Mouse (Mus musculus): ENCODE measurements around the gene Hes6.

Gene Hes6

GRCm38 (mm10) chr1:91456301-91456801, 42.5 kb upstream of the Hes6 start:
- no peaks in the 10 kb centered on the region for H3K9me3 ChIP-seq (ENCODE audit: low read length)
- peaks cover 56% of the 10 kb centered on the region for H3K27me3 ChIP-seq (ENCODE audit: insufficient read depth, low read length)
- H3K4me1 ChIP-seq (replicated peaks; ENCODE audit: low read depth, low read length) = peaks cover 20% of the 10 kb centered on the region
- no peaks in the 10 kb centered on the region for H3K36me3 ChIP-seq (ENCODE audit: insufficient read depth, low read length)
- no peak for TF ChIP-seq CTCF (conservative IDR thresholded peaks at IDR 0.05; ENCODE audit: low read length)
- no peak for TF ChIP-seq NANOG (IDR thresholded peaks at IDR 0.05; ENCODE audit: borderline replicate concordance, low read length)
- TF ChIP-seq POU5F1 (IDR thresholded peaks at IDR 0.05; ENCODE audit: borderline replicate concordance, low read length) = no peak
- no peak overlapping the region for H3K4me3 ChIP-seq (replicated peaks; ENCODE audit: low read length)

- no peak for TF ChIP-seq NANOG (IDR thresholded peaks at IDR 0.05; ENCODE audit: borderline replicate concordance, low read length)
- no peak for TF ChIP-seq POU5F1 (IDR thresholded peaks at IDR 0.05; ENCODE audit: borderline replicate concordance, low read length)
- no peak for TF ChIP-seq CTCF (conservative IDR thresholded peaks at IDR 0.05; ENCODE audit: low read length)
- Histone ChIP-seq H3K9me3 (ENCODE audit: low read length) (no peaks in the 10 kb centered on the region), H3K4me1 (replicated peaks; ENCODE audit: low read depth, low read length) (peaks cover 19% of the 10 kb centered on the region), H3K27me3 (ENCODE audit: insufficient read depth, low read length) (peaks cover 53% of the 10 kb centered on the region), H3K4me3 (replicated peaks; ENCODE audit: low read length) (no peak overlapping the region), H3K36me3 (ENCODE audit: insufficient read depth, low read length) (no peaks in the 10 kb centered on the region)
Observed at GRCm38 (mm10) chr1:91455661-91456161, 41.9 kb upstream of the Hes6 start.

- H3K9me3 ChIP-seq (ENCODE audit: low read length) = no peaks in the 10 kb centered on the region
- H3K36me3 ChIP-seq (ENCODE audit: insufficient read depth, low read length) = no peaks in the 10 kb centered on the region
- no peak overlapping the region for H3K4me3 ChIP-seq (replicated peaks; ENCODE audit: low read length)
- peaks cover 45% of the 10 kb centered on the region for H3K27me3 ChIP-seq (ENCODE audit: insufficient read depth, low read length)
- peaks cover 12% of the 10 kb centered on the region for H3K4me1 ChIP-seq (replicated peaks; ENCODE audit: low read depth, low read length)
- TF ChIP-seq POU5F1 (IDR thresholded peaks at IDR 0.05; ENCODE audit: borderline replicate concordance, low read length) = no peak
- no peak for TF ChIP-seq NANOG (IDR thresholded peaks at IDR 0.05; ENCODE audit: borderline replicate concordance, low read length)
Observed at GRCm38 (mm10) chr1:91454927-91455326, 41.1 kb upstream of the Hes6 start.

GRCm38 (mm10) chr1:91454366-91454765, 40.5 kb upstream of the Hes6 start:
- Histone ChIP-seq H3K4me1 (replicated peaks; ENCODE audit: low read depth, low read length) (peaks cover 8% of the 10 kb centered on the region), H3K36me3 (ENCODE audit: insufficient read depth, low read length) (no peaks in the 10 kb centered on the region), H3K4me3 (replicated peaks; ENCODE audit: low read length) (no peak overlapping the region), H3K9me3 (ENCODE audit: low read length) (no peaks in the 10 kb centered on the region), H3K27me3 (ENCODE audit: insufficient read depth, low read length) (peaks cover 41% of the 10 kb centered on the region)
- TF ChIP-seq NANOG (IDR thresholded peaks at IDR 0.05; ENCODE audit: borderline replicate concordance, low read length) = no peak
- no peak for TF ChIP-seq CTCF (conservative IDR thresholded peaks at IDR 0.05; ENCODE audit: low read length)
- no peak for TF ChIP-seq POU5F1 (IDR thresholded peaks at IDR 0.05; ENCODE audit: borderline replicate concordance, low read length)

- Histone ChIP-seq H3K36me3 (ENCODE audit: insufficient read depth, low read length) (no peaks in the 10 kb centered on the region), H3K27me3 (ENCODE audit: insufficient read depth, low read length) (peaks cover 43% of the 10 kb centered on the region), H3K9me3 (ENCODE audit: low read length) (no peaks in the 10 kb centered on the region), H3K4me3 (replicated peaks; ENCODE audit: low read length) (no peak overlapping the region), H3K4me1 (replicated peaks; ENCODE audit: low read depth, low read length) (peaks cover 8% of the 10 kb centered on the region)
- TF ChIP-seq CTCF (conservative IDR thresholded peaks at IDR 0.05; ENCODE audit: low read length) (no peak), POU5F1 (IDR thresholded peaks at IDR 0.05; ENCODE audit: borderline replicate concordance, low read length) (no peak), NANOG (IDR thresholded peaks at IDR 0.05; ENCODE audit: borderline replicate concordance, low read length) (no peak)
Observed at GRCm38 (mm10) chr1:91453932-91454331, 40.1 kb upstream of the Hes6 start.

- no peaks in the 10 kb centered on the region; the same call in 1 of the 2 replicates for H3K4me1 ChIP-seq (replicated peaks; ENCODE audit: low read depth, low read length)
- H3K36me3 ChIP-seq (ENCODE audit: insufficient read depth, low read length) = no peaks in the 10 kb centered on the region
- peaks cover 7% of the 10 kb centered on the region for H3K9me3 ChIP-seq (ENCODE audit: low read length)
- TF ChIP-seq POU5F1 (IDR thresholded peaks at IDR 0.05; ENCODE audit: borderline replicate concordance, low read length) = no peak
- TF ChIP-seq NANOG (IDR thresholded peaks at IDR 0.05; ENCODE audit: borderline replicate concordance, low read length) = no peak
- TF ChIP-seq CTCF (conservative IDR thresholded peaks at IDR 0.05; ENCODE audit: low read length) = no peak
- peaks cover 26% of the 10 kb centered on the region for H3K27me3 ChIP-seq (ENCODE audit: insufficient read depth, low read length)
- no peak overlapping the region for H3K4me3 ChIP-seq (replicated peaks; ENCODE audit: low read length)
Observed at GRCm38 (mm10) chr1:91451547-91452084, 37.8 kb upstream of the Hes6 start.

- no peak overlapping the region for H3K4me3 ChIP-seq (replicated peaks; ENCODE audit: low read length)
- no peaks in the 10 kb centered on the region for H3K36me3 ChIP-seq (ENCODE audit: insufficient read depth, low read length)
- TF ChIP-seq POU5F1 (IDR thresholded peaks at IDR 0.05; ENCODE audit: borderline replicate concordance, low read length) = no peak
- no peak for TF ChIP-seq CTCF (conservative IDR thresholded peaks at IDR 0.05; ENCODE audit: low read length)
- no peak for TF ChIP-seq NANOG (IDR thresholded peaks at IDR 0.05; ENCODE audit: borderline replicate concordance, low read length)
- peaks cover 22% of the 10 kb centered on the region; the same call in 1 of the 2 replicates for H3K27me3 ChIP-seq (ENCODE audit: insufficient read depth, low read length)
- peaks cover 7% of the 10 kb centered on the region for H3K9me3 ChIP-seq (ENCODE audit: low read length)
- no peaks in the 10 kb centered on the region for H3K4me1 ChIP-seq (replicated peaks; ENCODE audit: low read depth, low read length)
Observed at GRCm38 (mm10) chr1:91450851-91451250, 37.0 kb upstream of the Hes6 start.

- no peak overlapping the region for H3K4me3 ChIP-seq (replicated peaks; ENCODE audit: low read length)
- no peaks in the 10 kb centered on the region for H3K36me3 ChIP-seq (ENCODE audit: insufficient read depth, low read length)
- no peak for TF ChIP-seq NANOG (IDR thresholded peaks at IDR 0.05; ENCODE audit: borderline replicate concordance, low read length)
- no peak for TF ChIP-seq CTCF (conservative IDR thresholded peaks at IDR 0.05; ENCODE audit: low read length)
- TF ChIP-seq POU5F1 (IDR thresholded peaks at IDR 0.05; ENCODE audit: borderline replicate concordance, low read length) = no peak
- H3K27me3 ChIP-seq (ENCODE audit: insufficient read depth, low read length) = peaks cover 10% of the 10 kb centered on the region; the same call in 1 of the 2 replicates
- peaks cover 7% of the 10 kb centered on the region for H3K9me3 ChIP-seq (ENCODE audit: low read length)
- H3K4me1 ChIP-seq (replicated peaks; ENCODE audit: low read depth, low read length) = no peaks in the 10 kb centered on the region
Observed at GRCm38 (mm10) chr1:91448688-91449087, 34.9 kb upstream of the Hes6 start.

Measured in E14TG2a.4 (cell line).